Mouse (Mus musculus) left cerebral cortex, adult 8-10 months (tissue): ENCODE data around the gene Pacsin1. TPM values are rescaled to one million over a fixed set of nuclear protein-coding genes. Genes with fewer than 3 reads are reported as not detected.

Experiments used
- DNase-seq, 2 experiments: peaks; one replicate each; pipeline ENCODE4 v3.0.0; 2022; ENCODE audit warnings: low spot score in 2 of 2
- total RNA-seq, 4 experiments: library from RNA; stranded (reverse); gene quantifications; 2 replicates each; pipeline ENCODE4 v1.2.4; 2022

Pacsin1 gene
- total RNA-seq, 4 experiments from 2014 or later: 377 to 404 (median 391) TPM

DNA sequence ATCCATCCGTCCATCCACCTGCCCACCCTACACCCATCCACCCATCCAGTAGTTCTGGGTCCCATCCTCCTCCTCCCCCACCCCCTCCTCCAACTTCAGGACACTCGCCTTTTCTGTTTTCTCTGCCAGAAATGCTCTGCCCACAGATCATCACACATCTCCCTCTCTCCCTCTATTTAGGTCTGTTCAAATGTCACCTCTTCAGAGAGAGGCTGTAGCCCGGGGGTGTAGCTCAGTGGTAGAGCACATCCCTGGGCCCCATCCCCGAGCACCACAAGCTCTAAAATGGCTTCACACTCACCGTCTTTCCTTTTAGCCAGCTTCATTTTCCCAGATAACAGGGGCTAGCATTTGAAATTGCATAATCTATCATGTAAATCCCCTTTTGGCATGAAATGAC is 22.4 kb downstream of the Pacsin1 start:
- no peak for DNase-seq

DNA sequence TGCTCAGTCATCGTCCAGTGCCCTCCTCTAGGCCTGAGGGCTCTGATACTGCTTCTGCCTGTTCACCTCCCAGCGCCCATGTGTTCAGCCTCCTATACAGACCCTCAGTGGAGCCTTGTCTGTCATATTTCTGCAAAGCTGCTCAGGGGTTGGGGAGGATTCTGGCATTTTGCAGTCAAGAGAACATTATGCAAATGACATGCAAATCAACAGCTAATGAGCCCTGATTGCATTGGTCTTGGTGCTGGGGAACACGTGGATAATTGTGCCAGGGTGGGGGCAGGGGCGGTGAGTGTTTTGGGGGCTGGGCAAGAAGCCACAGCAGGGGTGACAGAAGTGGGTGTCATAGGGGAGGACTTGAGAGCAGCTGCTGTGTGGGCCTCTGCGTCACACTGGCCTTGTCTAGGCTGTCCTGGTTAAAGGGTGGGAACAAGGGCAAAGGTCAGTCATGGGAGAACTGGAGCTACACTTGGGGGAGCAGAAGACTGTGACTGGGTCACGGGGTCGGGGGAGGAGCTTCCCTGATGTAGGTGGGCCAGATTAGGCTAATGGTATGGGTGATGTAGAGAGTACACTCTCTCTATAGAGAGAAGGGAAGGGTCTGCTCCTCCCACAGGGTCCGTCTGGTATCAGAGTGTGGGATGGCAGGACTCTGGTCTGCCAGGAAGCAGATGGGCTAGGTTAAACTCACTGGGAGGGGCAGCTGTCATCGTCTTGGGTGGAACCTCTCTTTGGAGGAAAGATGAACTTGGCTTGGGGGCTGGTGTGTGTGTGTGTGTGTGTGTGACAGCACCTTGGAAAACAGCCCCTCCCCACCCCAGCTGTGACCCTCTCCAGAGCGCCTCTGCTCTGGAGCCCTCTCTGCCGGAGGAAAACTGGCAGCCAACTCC is 23.9 kb downstream of the Pacsin1 start:
- no peak for DNase-seq

DNA sequence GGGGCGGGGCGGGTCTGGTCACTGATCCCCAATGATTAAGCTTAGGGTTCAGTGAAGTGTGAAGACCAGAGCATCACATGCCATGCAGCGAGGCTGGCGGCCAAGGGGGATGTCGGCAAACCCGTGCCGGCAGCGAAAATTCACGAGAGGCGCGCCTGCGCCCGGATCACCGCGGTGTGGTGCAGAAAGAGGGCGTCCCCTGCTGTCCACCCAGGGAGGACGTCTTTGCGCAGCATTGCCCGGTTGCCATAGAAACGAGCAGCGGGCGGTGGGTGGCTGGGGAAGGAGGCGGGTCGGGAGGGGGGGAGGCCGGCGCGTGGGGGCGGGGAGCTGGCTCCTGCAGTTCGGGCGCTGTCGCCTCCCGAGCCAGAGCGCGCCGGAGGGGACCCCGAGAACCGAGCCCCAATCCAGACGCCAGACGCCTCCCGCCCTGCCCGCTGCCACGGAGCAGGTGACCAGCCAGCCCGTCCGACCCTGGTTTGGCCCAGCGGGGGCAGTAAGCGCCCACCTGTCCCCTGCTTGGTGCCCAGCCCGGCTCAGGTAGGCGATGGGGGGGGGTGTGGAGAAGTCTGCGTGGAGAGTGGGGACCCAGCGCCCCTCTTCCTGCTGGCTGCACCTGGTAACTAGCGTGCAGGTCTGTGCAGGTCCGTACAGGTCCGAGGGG is 29.7 kb downstream of the Pacsin1 start:
- DNase-seq: peak; percentile 61 to 82

DNA sequence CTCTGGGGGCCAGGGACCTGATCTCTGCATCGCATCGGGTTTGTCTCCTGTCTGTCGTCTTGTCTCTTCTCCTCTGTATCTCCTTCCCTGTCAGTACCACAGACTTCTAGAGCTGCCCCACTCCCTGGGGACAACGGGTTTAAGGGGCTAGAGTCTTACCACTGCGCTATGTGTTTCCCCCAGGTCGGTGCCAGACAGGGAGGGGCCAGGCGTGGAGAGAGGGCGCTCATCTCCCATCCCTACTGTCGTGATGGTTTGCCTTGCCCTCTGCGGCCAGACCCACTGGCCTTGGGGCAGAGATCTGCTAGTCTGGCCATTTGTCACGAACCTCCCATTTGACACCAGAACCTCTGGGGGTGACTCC is 30.2 kb downstream of the Pacsin1 start:
- DNase-seq: no peak

DNA sequence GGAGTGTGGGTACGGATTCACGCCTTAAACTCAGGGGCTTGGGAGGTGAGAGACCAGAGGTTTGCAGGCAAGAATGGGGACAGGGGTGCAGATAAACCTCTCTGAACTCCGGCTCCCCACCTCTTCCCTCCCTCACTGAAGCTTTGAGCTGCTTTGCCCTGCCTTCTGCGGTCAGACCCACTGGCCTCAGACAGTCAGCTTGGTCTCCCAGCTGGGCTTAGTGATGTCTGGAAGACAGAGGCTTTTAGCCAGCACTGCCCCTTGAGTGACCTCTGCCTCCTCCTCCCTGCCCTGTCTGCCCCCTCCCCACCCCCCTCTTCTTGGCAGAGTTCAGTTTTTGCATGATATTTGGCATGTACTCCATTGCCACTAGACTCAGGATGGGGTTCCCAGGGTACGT is 31.1 kb downstream of the Pacsin1 start:
- no peak for DNase-seq

DNA sequence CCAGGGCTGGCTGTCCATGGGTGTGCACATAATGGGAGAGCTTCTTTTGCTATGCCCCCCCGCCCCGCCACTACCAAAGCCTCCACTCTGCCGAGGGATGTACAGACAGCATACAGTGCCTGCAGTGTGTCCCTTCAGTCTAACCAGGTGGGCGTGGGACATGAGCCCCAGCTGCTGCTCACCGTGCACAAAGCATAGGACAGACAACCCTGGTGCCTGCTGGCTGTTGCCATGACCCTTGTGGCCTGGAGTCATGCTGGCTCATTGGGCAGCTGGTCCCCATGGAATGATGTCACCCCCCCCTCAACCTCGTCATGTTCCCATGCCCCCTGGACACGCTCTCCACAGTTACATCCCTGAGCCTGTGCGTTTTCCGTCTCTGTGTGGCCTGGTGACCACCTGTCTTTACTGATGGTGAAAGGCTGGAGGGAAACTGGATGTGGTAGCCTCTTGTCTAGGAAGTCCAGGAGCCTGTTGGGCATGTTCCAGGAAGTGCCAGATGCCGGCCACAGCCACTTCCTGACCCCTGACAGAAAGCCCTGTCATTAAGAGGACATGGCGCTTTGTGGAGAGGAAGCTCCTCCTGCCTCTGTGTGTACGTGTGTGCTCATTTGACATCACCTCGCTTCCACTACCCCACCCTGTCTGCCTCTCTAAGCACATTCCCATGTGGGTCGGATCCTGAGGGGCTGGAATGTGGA is 35.8 kb downstream of the Pacsin1 start:
- DNase-seq: no peak

DNA sequence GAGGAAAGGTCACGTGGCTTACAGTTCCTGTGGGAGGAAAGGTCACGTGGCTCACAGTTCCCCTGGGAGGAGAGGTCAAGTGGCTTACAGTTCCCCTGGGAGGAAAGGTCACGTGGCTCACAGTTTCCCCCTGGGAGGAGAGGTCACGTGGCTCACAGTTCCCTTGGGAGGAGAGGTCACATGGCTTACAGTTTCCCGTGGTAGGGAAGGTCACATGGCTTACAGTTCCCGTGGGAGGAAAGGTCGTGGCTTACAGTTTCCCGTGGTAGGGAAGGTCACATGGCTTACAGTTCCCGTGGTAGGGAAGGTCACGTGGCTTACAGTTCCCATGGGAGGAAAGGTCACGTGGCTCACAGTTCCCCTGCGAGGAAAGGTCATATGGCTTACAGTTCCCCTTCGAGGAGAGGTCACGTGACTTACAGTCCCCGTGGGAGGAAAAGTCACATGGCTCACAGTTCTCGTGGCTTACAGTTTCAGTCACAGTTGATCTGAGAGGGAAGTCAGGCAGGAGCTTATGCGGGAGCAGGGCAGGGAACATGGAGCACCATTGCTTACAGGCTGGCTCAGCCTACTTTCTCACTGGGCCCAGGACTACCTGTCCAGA is 44.4 kb downstream of the Pacsin1 start:
- DNase-seq: no peak

DNA sequence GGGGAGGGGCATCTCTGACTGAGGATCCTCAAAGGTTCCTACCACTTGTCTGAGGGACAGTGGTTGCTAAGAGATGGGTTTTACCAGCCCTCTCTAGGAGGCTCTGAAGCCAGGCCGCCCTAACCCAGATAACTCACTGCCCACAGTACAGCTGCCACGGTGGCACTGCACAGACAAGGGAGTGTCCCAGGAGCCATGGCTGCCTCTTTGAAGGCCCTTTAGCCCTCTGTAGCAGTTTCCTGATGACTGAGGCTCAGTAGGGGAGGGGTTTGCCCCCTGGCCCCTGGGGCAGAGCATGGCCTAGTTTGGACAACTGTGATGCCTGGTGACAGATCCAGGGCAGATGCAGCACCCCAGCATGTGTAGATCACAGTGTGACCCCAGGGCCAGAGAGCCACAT is 45.5 kb downstream of the Pacsin1 start:
- DNase-seq: no peak

DNA sequence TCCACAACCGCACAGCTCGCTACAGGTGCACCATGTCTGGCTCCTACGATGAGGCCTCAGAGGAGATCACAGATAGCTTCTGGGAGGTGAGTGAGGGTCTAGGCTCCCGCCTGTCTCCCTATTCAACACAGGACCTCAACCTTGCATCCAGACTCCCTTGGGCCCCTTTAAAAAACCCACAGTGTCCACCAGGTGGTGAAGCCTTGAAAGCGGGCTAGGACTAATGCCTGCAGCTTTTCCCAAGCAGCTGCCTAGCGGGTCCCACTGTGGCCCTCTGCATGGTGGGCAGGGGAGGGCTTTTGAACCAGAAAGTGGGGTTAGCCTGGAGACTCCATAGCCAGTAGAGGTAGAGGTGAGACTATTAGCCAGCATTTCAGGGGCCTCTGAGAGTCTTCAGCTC is 46.5 kb downstream of the Pacsin1 start:
- DNase-seq: no peak

DNA sequence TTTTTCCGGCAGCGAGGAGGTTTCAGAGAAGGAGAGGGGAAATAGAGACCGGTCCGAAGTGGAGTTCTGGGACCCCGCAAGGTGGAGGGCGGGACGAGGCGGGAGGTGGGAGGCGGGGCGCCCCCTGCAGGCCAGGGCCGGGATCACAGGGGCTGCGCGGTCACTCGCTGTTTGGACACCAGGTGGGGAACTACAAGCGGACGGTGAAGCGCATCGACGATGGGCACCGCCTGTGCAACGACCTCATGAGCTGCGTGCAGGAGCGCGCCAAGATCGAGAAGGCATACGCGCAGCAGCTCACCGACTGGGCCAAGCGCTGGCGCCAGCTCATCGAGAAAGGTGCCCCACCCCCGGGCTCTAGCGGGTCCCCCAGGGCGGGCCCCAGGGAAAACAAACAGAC is 47.2 kb downstream of the Pacsin1 start:
- no peak for DNase-seq

DNA sequence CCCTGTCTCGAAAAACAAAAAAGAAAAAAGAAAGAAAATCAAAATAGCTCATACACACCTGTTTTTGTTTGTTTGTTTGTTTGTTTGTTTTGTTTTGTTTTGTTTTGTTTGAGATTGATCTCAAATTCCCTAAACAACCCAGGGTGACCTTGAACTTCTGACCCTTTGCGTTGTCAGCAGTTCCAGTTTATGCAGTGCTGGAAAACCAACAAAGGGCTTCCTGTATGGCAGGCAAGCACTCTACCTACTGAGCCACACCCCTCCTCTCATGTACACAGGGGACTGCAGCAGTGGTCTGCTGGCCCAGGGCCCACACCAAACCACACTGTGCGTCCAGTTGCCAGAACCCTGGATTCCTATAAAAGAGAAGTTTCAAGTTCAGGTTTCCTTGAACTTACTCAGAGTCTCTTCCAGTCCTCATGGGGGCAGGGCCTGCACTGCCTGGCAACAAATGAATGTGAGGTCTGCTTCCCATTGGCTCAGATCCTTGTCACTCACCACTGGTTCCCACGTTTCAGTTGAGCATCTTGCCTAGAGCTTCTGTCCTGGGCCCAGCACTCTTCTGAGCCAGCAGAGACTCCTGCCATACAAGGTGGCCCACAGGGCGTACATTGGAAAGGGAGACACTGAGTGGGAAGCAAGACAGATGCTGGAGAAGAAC is 48.8 kb downstream of the Pacsin1 start:
- no peak for DNase-seq

DNA sequence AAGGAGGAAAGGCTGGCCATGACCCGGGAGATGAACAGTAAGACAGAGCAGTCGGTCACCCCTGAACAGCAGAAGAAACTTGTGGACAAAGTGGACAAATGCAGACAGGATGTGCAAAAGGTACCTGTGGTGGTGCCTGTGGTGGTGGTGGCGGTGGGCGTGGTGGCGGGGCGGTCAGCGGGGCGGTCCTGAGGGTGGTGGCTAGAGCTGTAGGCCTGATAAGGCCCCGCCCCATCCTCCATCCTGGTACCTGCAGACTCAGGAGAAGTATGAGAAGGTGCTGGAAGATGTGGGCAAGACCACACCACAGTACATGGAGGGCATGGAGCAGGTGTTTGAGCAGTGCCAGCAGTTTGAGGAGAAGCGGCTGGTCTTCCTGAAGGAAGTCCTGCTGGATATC is 50.4 kb downstream of the Pacsin1 start:
- no peak for DNase-seq

DNA sequence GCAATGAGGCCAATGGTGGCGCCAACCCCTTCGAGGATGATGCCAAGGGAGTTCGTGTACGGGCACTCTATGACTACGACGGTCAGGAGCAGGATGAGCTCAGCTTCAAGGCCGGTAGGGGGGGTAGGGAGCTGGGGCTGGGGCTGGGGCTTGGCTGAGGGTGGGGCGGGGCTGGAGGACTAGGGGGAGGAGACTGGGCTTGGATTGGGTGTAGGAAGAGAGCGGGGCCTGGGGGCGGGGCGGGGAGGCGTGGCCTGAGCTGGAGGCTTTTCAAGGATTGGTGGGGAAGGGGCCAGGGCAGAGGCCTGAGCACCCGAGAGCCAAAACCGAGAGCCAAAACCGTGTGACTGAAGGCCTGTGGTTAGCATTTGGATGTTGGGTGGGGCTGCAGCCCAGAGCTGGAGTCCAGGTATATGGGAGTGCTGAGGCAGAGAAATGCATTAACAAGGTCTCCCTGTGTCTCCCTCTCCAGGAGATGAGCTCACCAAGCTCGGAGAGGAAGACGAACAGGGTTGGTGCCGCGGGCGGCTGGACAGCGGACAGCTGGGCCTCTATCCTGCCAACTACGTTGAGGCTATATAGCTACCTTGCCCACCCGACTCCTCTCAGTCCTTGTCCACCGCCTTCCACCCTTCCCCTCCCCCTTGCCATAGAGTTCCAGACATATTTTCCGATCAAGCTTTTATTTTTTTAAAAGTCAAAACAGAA is 52.8 kb downstream of the Pacsin1 start:
- no peak for DNase-seq

DNA sequence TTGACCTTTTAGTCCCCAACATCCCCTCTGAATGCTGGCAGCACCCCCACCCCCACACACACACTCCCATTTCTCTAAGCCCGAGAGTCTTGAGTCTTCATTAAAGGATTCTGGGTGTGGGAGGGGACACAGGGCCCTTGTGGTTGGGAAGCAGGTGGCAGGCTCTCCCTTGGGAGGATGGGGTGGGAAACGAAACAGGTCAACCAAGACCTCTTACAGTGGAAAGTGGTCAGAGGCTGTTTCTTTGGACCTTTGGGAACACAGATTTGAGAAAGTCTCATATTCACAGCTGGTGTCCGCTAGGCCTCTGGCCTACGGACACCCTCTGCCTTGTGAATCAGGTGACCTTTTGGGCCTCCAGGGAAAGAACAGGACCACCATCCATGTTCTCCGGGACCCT is 54.3 kb downstream of the Pacsin1 start:
- DNase-seq: no peak

DNA sequence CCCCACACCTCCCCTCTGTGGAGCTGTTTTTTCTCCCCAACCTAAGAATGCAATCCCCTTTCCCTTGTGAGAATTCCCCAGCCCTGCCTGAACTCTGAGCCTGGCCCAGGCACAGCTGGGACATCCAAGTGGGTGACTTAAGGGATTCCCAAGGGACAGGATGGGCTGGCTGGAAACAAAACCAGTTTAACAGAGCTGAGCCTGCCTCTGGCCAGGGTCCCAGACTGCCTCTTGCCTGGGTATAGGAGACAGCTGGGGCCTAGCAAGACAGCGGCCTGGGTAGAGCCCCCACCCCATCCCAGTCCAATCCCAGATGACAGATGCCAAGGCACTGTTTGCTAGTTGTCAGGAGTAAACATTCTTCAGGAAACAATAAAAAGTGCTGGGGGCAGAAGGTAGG is 57.5 kb downstream of the Pacsin1 start:
- no peak for DNase-seq

DNA sequence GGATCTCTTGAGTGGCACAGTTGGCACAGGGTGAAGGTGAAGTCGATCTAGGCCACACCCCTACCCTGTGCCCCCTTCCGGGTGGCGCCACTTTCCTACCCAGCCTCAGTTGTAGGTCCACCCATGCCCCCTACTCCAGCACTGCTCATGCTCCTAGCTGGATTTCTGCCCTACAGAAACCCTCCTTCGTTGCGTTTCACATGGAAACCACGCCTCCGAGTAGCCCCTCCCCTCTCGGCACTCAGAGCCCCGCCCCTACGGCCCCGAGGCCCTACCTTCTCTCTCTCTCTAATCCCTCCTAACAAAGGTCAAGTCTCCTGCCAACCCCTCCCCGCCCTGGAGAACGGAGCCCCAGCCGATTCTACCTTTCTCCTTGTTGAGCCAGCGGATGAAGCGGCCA is 61.5 kb downstream of the Pacsin1 start:
- no peak for DNase-seq

DNA sequence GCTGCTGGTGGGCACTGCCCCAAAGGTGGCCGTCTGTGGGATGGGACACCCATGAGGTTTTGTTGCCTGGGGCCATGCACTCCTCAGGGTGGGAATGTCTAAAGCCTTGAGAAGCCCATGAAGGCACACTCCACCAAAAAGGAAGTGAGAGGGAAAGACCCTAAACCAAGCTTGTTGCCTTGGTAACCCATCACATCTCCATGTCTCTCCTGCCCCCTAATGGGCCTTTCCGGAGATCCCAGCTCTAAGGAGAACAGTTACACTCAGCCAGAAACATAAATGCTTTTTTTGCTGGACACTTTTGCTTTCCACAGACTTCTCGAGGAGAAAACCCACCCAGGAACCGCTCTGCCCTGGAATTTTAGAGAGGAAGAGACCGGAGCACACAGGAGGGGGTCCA is 62.9 kb downstream of the Pacsin1 start:
- no peak for DNase-seq

DNA sequence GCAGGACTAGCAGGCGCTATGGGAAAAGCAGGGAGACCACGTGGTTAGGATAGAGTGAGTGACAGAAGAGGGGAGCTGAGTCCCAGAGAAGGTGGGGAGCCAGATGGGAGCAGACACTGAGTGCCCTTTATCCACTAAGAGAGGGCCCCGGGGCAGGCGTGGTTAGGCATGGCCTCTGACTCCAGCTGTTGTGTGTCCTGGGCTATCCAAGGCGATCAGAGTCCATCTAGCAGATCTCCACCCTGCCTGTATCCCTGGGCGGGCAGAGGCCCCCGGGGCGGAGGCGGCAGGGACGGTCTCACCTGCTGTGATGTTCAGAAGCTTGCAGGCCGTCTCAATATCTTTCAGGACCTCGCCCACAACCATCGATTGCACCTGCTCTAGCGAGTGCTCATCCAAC is 64.4 kb downstream of the Pacsin1 start:
- DNase-seq: no peak

DNA sequence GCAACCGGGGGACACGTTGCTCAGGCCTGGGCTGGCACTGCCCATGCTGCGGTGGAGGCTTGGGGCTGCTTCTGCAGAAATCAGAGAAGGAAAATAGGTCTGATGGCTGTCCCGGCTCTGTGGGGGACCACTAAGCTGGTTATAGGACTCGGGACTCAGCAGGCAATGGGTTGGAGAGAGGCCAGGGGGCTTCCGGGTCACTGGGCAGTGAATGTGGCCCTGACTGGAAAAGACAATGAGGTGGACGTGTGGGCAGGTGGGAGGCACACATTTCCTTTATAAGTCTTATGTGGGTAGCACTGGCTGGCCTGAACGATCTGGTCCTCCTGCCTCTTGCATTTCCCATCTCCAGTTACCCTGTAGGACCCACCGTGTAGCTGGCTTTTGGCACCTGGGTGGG is 65.0 kb downstream of the Pacsin1 start:
- no peak for DNase-seq

DNA sequence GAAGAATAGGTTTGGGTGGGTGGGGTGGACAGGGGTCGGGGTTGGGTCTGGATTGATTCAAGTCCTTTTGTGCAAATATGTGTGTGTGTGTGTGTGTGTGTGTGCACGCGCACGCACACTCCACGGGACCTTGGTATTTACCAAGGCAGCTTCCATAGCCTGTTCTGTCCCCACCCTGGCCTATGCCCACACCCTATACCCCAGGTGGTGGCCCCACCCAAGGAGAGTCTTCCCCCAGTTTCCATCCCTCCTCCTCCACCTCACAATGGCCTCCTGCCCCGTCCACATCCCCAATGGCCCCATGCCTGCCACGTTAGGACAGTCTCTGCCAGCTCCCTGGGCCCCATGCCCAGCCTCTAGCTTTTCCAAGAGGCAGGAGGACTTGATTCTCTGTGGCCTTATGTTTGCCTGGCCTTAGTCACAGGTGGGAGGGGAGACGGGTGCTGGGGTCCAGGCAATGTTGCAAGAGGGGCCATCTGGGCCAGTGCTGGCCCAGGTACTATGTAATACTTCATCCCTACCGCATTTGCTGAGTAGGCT is 65.9 kb downstream of the Pacsin1 start:
- no peak for DNase-seq

DNA sequence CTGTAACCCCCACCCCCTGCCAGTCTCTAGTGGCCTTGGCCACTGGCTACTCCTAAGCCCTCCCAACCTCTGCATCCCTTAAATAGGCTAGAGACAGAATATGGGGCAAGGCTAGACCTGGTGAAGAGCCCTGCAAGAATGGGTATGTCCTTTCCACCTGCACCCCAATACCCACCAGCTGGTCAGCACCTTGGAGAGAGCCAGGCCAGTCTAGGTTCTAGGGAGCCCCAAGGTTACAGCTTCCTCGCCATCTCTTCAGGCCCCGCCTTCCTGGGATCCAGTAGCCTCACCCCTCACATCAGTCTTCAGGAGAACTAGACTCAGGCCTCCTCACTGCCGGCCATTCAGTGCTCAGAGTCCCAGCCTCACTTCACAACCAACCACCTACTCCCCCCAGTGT is 69.0 kb downstream of the Pacsin1 start:
- no peak for DNase-seq
